Mouse (Mus musculus): ENCODE measurements around the gene Sh2b2.

The Sh2b2 gene

DNA sequence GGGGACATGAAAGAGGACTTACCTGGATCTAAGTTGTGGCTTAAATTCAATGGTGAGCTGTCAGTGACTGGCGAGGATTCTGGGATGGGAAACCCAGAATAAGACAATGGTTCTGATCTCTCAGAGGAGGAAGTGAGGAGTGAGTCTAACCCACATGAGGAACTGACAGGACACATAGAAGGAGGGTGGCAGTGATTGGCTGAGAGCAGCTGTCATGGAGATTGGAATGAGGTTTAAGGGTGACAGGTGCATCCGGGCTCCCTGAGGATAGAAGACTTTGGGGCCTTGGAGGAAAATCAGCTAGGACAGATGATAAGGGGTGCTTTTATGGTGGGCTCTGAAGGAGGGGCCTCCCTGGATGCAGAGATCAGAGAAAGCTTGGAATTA, at the start of gene Sh2b2:
TSS of gene Sh2b2 (minus strand) at position 105 of the 387 bp plus-strand sequence.
- DNase-seq (ENCODE audit: low spot score in 2 of 2): no peak

- DNase-seq (ENCODE audit: low spot score in 2 of 2): no peak
Measured at GRCm38 (mm10) chr5:136292971-136293418, 46.6 kb upstream of the Sh2b2 start.

DNA sequence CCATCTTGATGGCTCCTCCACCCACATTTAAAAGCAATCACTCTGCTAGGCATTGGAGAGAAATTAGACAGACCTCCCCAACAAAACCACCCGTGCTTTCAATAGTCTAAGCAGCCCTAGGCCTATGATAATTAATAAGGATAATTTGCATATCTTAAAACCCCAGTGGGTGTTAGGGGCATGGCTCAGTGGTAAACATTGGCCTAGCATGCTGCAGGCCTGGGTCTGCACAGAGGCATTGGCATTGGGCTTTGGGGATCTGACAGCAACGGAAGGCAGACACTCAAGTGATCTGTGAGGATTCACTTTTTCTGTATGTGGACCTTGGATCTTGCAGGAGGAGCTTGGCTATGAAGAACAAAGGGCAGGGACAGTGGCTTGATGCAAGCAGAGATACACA, 46.0 kb upstream of the Sh2b2 start:
- DNase-seq (ENCODE audit: low spot score in 2 of 2): no peak

DNA sequence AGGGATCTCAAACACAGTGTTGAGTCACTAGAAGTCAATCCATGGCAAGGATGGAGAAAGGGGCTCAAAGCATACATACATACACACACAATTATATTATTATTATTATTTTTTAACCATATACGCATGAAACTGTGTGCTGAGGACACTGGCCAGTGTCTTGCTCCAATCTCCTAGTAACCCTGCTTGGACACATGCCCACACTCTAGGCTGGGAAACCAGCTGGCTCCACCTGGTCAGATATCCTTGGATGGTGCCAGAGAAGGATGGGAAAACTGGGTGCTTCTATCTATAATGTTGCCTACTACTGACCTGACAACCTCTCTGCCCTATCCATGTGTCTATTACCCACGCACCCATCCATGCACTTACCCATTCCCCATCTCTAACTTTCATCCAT, 45.2 kb upstream of the Sh2b2 start:
- no peak for DNase-seq (ENCODE audit: low spot score in 2 of 2)

GRCm38 (mm10) chr5:136289776-136290175, 43.4 kb upstream of the Sh2b2 start:
- no peak for DNase-seq (ENCODE audit: low spot score in 2 of 2)

DNA sequence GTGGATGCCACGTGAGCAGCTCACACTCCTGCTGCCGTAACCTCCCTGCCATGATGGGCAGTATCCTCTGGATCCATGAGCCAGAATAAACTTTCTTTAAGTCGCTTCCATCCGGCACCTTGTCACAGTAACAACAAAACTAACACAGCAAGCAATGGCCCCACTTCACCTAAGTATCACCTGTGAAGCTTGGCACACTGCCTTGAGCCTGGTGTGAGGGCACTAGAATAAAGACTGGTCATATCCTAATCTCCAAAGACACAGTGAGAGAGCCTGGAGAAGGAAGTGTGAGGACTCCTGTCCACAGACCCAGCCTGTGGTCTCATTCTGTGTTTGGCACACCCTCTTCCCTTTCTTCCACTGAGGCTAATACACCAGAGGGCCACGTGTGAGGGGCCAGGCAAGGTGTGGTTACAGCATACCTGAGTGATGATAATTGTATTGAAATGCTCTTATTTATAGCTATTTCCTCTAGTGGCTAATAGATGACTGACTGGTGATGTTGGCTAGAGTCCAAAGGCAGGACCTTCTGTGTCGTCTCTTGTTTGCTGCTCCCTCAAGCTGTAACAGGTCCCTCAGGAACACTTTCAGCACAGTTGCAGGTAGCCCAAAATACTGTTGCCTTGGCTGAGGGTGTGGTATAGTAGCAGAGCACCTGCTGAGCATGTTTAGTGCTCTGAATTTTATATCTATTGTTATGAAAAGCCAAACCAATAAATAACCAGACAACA, 42.2 kb upstream of the Sh2b2 start:
- DNase-seq (ENCODE audit: low spot score in 2 of 2): no peak

GRCm38 (mm10) chr5:136286566-136286965, 40.2 kb upstream of the Sh2b2 start:
- no peak for DNase-seq (ENCODE audit: low spot score in 2 of 2)

- no peak for DNase-seq (ENCODE audit: low spot score in 2 of 2)
Measured at GRCm38 (mm10) chr5:136285106-136285505, 38.8 kb upstream of the Sh2b2 start.

- DNase-seq (ENCODE audit: low spot score in 2 of 2): peak in 1 of 2 experiments; percentile 38
Measured at GRCm38 (mm10) chr5:136281351-136281750, 35.0 kb upstream of the Sh2b2 start.

- DNase-seq (ENCODE audit: low spot score in 2 of 2): no peak
Measured at GRCm38 (mm10) chr5:136274739-136275138, 28.4 kb upstream of the Sh2b2 start.

- DNase-seq (ENCODE audit: low spot score in 2 of 2): no peak
Measured at GRCm38 (mm10) chr5:136269937-136270336, 23.6 kb upstream of the Sh2b2 start.

- no peak for DNase-seq (ENCODE audit: low spot score in 2 of 2)
Measured at GRCm38 (mm10) chr5:136266077-136266476, 19.7 kb upstream of the Sh2b2 start.

GRCm38 (mm10) chr5:136263342-136263741, 17.0 kb upstream of the Sh2b2 start:
- peak in 1 of 2 experiments; percentile 46 for DNase-seq (ENCODE audit: low spot score in 2 of 2)

- DNase-seq (ENCODE audit: low spot score in 2 of 2): peak in 1 of 2 experiments; percentile 64
Measured at GRCm38 (mm10) chr5:136258919-136259318, 12.6 kb upstream of the Sh2b2 start.

GRCm38 (mm10) chr5:136252899-136253298, 6.5 kb upstream of the Sh2b2 start:
- peak; percentile 47 to 72 for DNase-seq (ENCODE audit: low spot score in 2 of 2)

DNA sequence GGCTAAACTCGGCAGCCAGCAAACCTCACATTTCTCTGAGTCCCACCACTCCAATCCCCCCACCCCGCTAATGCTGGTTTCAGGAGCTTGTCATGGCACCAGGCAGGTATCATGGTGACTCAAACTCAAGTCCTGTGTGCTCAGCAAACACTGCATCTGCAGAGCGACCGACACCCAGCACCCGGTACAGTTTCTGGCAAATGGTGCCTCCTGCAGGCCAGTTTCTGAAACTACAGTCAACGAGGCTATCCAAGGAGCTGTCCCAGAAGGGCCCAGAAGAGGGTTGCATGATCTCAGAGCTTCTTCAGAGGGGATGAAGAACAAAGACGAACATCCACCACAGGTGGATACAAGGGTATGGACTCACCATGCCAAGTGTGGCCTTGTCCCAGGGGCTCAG, 4.6 kb upstream of the Sh2b2 start:
- DNase-seq (ENCODE audit: low spot score in 2 of 2): no peak

DNA sequence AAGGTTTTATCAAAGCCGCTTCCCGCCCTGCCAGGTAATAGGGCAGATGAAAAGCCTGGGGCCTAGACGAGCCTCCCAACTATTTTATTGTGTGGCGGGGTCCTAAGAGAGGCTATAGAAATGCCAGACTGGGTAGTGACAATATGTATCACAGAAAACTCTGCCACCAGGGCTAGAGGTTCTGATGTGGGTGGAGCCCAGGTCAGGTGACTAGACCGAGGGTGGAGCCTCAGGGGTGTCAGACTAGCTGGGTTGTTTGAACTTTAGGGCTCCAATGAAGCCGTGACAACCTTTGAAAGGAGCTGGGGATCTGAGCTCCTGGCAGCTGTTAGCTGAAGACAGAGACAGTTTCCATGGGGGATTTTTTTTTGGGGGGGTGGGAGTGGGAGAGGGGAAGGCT, 2.1 kb upstream of the Sh2b2 start:
- DNase-seq (ENCODE audit: low spot score in 2 of 2): no peak

- no peak for DNase-seq (ENCODE audit: low spot score in 2 of 2)
Measured at GRCm38 (mm10) chr5:136245541-136246451, 560 bp downstream of the Sh2b2 start.

DNA sequence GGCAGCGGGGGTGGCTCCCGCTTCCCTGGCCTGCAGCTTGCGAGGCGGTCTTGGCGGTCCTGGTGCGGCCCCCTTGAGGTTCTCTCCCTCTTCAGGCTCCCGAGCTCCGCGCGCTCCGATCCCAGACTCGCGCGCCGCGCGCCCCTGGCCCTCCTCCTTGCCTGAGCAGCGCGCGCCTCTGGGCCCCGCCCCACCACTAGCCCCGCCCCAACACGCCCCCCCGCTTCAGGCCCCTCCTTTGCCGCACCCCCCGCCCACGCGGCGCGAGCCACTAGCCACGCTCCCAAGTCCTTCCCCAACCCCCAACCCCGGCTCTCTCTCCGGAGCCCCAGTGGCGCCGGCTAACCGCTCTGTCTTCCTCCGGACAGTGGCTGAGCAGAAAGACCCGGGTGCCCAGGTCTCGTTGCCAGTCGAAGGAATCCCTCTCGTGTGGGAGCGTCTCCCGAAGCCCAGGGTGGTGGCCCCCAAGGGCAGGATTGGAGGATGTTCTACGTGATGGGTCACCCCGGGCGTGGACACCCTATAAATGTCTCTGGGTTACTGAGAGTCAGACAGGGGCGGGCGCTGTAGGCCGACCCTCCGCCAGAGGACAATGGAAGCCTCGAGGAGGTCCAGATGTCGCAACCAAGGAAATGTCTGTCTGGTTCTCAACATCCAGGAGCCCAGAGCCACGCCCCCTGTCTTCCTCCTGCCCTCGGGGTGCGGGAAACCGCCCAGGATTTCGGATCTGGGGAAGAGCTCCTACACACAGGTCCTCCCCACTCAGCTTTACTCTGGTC, 1.4 kb downstream of the Sh2b2 start:
- DNase-seq (ENCODE audit: low spot score in 2 of 2): peak; percentile 68 to 78

DNA sequence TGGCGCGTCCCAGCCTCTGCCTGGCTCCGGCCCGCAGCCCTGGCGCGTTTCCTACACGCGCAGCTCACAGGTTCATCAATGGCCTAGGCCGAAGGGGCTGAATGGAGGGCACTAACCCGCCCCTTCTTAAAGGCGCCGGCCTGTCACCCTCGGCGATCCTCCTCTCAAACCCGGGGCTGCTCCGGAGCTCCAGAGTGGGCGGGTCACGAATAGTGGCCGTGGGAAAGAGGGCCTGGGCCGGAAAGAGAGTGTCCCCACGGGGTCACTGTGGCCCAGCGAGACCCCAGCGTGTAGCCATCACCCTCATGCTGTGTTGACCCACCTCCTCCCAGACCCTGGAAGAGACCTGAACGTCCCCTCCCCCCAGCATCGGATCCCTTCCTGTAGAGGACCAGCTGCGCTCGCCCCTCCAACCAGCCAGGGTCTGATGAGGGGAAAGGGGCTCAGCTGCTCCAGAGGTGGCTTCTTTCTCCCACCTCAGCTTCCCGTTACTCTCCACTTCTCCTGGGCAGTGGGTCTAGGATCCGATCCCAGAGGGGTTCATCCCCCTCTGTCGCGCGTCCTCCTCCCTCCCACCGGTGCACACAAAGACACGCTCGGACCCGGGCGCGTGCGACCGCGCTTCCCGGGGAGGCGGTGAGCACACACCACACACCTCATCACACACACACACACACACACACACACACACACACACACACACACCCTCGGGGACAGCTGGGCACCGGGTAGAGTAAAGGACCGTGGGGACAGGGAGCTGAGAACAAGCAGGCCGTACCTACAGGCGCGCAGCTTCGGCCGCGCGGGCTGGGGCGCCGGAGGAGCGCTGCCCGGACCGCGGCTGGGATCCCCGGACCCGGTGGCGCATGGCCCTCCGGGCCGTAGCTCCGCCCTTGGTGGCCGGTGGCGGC, 2.2 kb downstream of the Sh2b2 start:
- peak in 1 of 2 experiments; percentile 17 for DNase-seq (ENCODE audit: low spot score in 2 of 2)

- DNase-seq (ENCODE audit: low spot score in 2 of 2): no peak
Measured at GRCm38 (mm10) chr5:136241161-136241560, 5.2 kb downstream of the Sh2b2 start.

All from frontal cortex, postnatal 14 days (tissue).